Mouse (Mus musculus): Measurements from ENCODE around the gene Npffr2.

Gene Npffr2

DNA sequence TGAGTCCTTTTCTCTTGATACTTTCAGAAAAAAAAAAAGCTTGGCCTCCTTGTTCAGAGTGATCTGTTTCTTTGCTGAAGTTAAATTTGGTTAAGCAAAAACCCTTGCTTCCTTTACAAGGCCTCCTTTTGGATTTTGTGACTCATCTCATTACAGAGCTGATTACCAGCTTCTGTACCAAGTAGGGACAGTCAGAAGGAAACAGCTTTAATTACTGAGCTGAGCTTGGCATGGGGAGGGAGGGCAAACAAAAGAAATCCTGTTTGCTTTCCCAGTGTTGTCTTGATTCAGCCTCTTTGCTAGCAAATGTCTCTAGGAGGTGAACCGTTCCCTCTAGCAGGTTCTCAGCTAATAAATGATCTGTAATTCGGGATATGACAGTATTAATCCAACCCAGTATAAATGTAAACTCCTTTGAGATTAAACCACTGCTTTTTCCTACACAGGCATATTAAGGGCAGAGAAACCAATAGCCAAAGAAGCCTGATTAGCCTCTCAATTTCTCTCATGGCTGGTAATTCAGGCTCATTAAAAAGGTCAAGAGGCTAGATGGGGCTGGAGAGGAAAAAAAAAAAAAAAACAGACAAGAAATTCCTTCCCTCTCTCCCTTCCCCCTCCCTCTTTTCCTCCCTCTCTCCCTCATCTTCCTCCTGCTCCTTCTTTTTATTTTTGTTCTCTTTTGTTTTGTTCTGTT is 84.2 kb downstream of the Npffr2 start:
- TF ChIP-seq GATA4 (IDR thresholded peaks at IDR 0.05; ENCODE audit: insufficient replicate concordance, low read length), result no peak

DNA sequence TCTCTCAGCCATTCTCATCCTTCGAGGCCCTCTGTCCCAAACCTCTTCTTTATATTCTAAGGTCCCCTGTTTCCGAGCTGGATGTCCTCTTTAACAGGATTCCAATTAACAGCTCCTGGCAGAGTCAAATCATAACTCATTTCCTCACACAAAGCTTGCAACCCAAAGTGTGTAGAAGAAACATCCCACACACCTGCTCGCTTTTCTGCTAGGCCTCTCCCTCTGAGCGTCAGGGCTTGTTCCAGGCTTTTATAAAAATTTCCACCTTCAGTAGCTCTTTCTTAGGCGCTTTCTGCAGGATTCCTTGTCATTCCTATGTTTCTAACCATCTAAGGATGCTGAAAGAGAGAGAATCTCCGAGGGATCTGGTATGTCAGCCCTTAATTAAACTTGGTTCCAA is 85.0 kb downstream of the Npffr2 start:
- TF ChIP-seq GATA4 (IDR thresholded peaks at IDR 0.05; ENCODE audit: insufficient replicate concordance, low read length), result no peak

GRCm38 (mm10) chr5:89631599-89631998 is 104.4 kb downstream of the Npffr2 start:
- TF ChIP-seq GATA4 (IDR thresholded peaks at IDR 0.05; ENCODE audit: insufficient replicate concordance, low read length), result no peak
